Mouse (Mus musculus): ENCODE results near the gene Olfm2.

- TF ChIP-seq MXI1 (IDR thresholded peaks at IDR 0.05; ENCODE audit: low read depth, low read length) (no peak), GABPA (IDR thresholded peaks at IDR 0.05; ENCODE audit: insufficient replicate concordance, low read depth, low read length) (no peak)
Observed at GRCm38 (mm10) chr9:20668065-20668464, 78.1 kb downstream of the Olfm2 start.
